Mouse (Mus musculus) left cerebral cortex, postnatal 4 days (tissue): ENCODE measurements at regions not wholly inside any gene's neighbourhood (a gene's known extent, or its start where the extent isn't known, plus 50 kb on each side); places are given as distances from the start of the nearest gene placed in this dataset.

Experiments used
- DNase-seq: peaks from one replicate; pipeline ENCODE4 v3.0.0-alpha.2; 2022
- intact Hi-C: fragments of 180-260 bp; cut with DNase I; formaldehyde crosslinking; loops from one replicate; pipeline ENCODE4 v1.15.1; 2025

GRCm38 (mm10) chr5:95864252-95864651 is 88.5 kb downstream of the E330014E10Rik start:
- DNase-seq: no peak
- intact Hi-C loops: no loop called here

- intact Hi-C loops: no loop called here
- no peak for DNase-seq
Observed at GRCm38 (mm10) chr5:95864725-95865492, 89.1 kb downstream of the E330014E10Rik start.

GRCm38 (mm10) chr5:95865516-95865915 is 89.7 kb downstream of the E330014E10Rik start:
- DNase-seq: no peak
- intact Hi-C loops: no loop called here

- no peak for DNase-seq
- intact Hi-C loops: no loop called here
Observed at GRCm38 (mm10) chr5:95866848-95867495, 89.8 kb upstream of the Cxcl13 start.

- intact Hi-C loops: no loop called here
Observed at GRCm38 (mm10) chr5:95870336-95870845, 86.4 kb upstream of the Cxcl13 start.

GRCm38 (mm10) chr5:95874969-95875368 is 81.8 kb upstream of the Cxcl13 start:
- no peak for DNase-seq
- intact Hi-C loops: no loop called here

More at GRCm38 (mm10) chr5:95870336-95870845, 86.4 kb upstream of the Cxcl13 start:
- no peak for DNase-seq

- intact Hi-C loops: loop anchor here (10.0 kb wide), 1 partner anchor 154 kb away; no protein-coding TSS in a partner anchor
- peak; percentile 27 for DNase-seq
Observed at GRCm38 (mm10) chr5:95880914-95881313, 75.8 kb upstream of the Cxcl13 start.
